Mouse (Mus musculus) embryonic facial prominence, embryonic 10.5 days (tissue): ENCODE results near the gene Olfr315. TPM values are rescaled to one million over a fixed set of nuclear protein-coding genes. Genes with fewer than 3 reads are reported as not detected.
"Not testable (repeated sequence)": the region's sequence is repeated elsewhere in the genome, so short reads cannot be mapped to it uniquely, and the experiment has no call there.

Experiments
- DNase-seq: peaks from one replicate; pipeline ENCODE4 v3.0.0-alpha.2; 2017; ENCODE audit warnings: low spot score
- H3K27ac ChIP-seq: fragments of 300-500 bp; sonication (generic); replicated peaks from 2 replicates; pipeline ENCODE4 v1.5.1; 2016; ENCODE audit warnings: mild to moderate bottlenecking
- H3K27me3 ChIP-seq: fragments of 300-500 bp; sonication (generic); replicated peaks from 2 replicates; pipeline ENCODE4 v1.6.1; 2016; ENCODE audit warnings: low read depth, mild to moderate bottlenecking; ENCODE audit not compliant: poor library complexity, severe bottlenecking
- H3K36me3 ChIP-seq: fragments of 300-500 bp; sonication (generic); replicated peaks from 2 replicates; pipeline ENCODE4 v1.6.1; 2016; ENCODE audit warnings: mild to moderate bottlenecking, moderate library complexity
- H3K4me1 ChIP-seq: fragments of 300-500 bp; sonication (generic); 2 replicates; pipeline ENCODE4 v1.6.1; 2016
- H3K4me3 ChIP-seq: fragments of 300-500 bp; sonication (generic); 2 replicates; pipeline ENCODE4 v1.5.1; 2016; ENCODE audit warnings: mild to moderate bottlenecking, moderate library complexity
- H3K9me3 ChIP-seq: fragments of 300-500 bp; sonication (generic); 2 replicates; pipeline ENCODE4 v1.6.1; 2016; ENCODE audit warnings: mild to moderate bottlenecking
- WGBS: fragments of 180-500 bp; shearing (Covaris S2); methylation state at CpG from one replicate; pipeline ENCODE4 v1.1.7; 2016; 5-methylcytosine and 5-hydroxymethylcytosine counted together
- polyA plus RNA-seq: library from polyadenylated mRNA; unstranded; fragments of >200 nt; fragmentation: Nextera tagmentation; extraction: Ambion mirVana; gene quantifications from 2 replicates; pipeline ENCODE4 v1.2.1, GENCODE M21; 2016

The Olfr315 gene
- not detected in 2 replicates for polyA plus RNA-seq

GRCm38 (mm10) chr11:58772888-58773287 is at the start of gene Olfr315:
TSS of gene Olfr315 (plus strand) at chr11:58773188.
- H3K4me1 ChIP-seq: no peaks in the 10 kb centered on the region
- H3K27ac ChIP-seq: no peak within 1 kb of the TSS
- DNase-seq: no peak
- no peaks in the 10 kb centered on the region for H3K27me3 ChIP-seq
- no peaks in the 10 kb centered on the region for H3K36me3 ChIP-seq
- H3K4me3 ChIP-seq: no peak within 1 kb of the TSS
- H3K9me3 ChIP-seq: no peaks in the 10 kb centered on the region

- Histone ChIP-seq H3K9me3 (no peaks in the 10 kb centered on the region), H3K4me3 (no peak within 1 kb of the TSS), H3K36me3 (no peaks in the 10 kb centered on the region), H3K4me1 (no peaks in the 10 kb centered on the region), H3K27ac (no peak within 1 kb of the TSS), H3K27me3 (no peaks in the 10 kb centered on the region)
- DNase-seq: no peak
Observed at GRCm38 (mm10) chr11:58723914-58724313, 49.1 kb upstream of the Olfr315 start, which contains the start of gene Olfr318. TSS of gene Olfr318 (minus strand) at chr11:58724014.

- H3K4me1 ChIP-seq, H3K27me3 ChIP-seq, H3K36me3 ChIP-seq, H3K9me3 ChIP-seq, DNase-seq, H3K4me3 ChIP-seq, H3K27ac ChIP-seq: not testable (repeated sequence)
- 84% methylated on average over 6 of the region's 6 CpGs for WGBS
Observed at GRCm38 (mm10) chr11:58727896-58728650, 44.9 kb upstream of the Olfr315 start.

- 71% methylated on average over 3 of the region's 3 CpGs for WGBS
- Histone ChIP-seq H3K27ac (no peak overlapping the region), H3K27me3 (no peaks in the 10 kb centered on the region), H3K36me3 (no peaks in the 10 kb centered on the region), H3K4me3 (no peak overlapping the region), H3K9me3 (no peaks in the 10 kb centered on the region), H3K4me1 (no peaks in the 10 kb centered on the region)
- no peak for DNase-seq
Observed at GRCm38 (mm10) chr11:58733372-58733771, 39.6 kb upstream of the Olfr315 start.

GRCm38 (mm10) chr11:58738792-58739262 is 34.2 kb upstream of the Olfr315 start, which contains the start of gene Olfr317:
TSS of gene Olfr317 (minus strand) at chr11:58739212.
- no peak for DNase-seq
- H3K4me3 ChIP-seq: no peak within 1 kb of the TSS
- no peaks in the 10 kb centered on the region for H3K4me1 ChIP-seq
- no peaks in the 10 kb centered on the region for H3K36me3 ChIP-seq
- WGBS: 75% methylated on average over 4 of the region's 4 CpGs
- H3K27me3 ChIP-seq: no peaks in the 10 kb centered on the region
- no peak within 1 kb of the TSS for H3K27ac ChIP-seq
- no peaks in the 10 kb centered on the region for H3K9me3 ChIP-seq

- WGBS: 80% methylated on average over 18 of the region's 18 CpGs
- DNase-seq, H3K27ac ChIP-seq, H3K27me3 ChIP-seq, H3K4me3 ChIP-seq, H3K36me3 ChIP-seq, H3K4me1 ChIP-seq, H3K9me3 ChIP-seq: not testable (repeated sequence)
Observed at GRCm38 (mm10) chr11:58751096-58751495, 21.9 kb upstream of the Olfr315 start.

GRCm38 (mm10) chr11:58752434-58752833 is 20.6 kb upstream of the Olfr315 start, which contains the start of gene Olfr316:
TSS of gene Olfr316 (plus strand) at chr11:58752734.
- no peak for DNase-seq
- 92% methylated on average over 2 of the region's 2 CpGs for WGBS

GRCm38 (mm10) chr11:58782480-58783089 is 9.6 kb downstream of the Olfr315 start, which contains the start of gene Olfr314:
TSS of gene Olfr314 (plus strand) at chr11:58782952.
- H3K4me1 ChIP-seq: no peaks in the 10 kb centered on the region
- no peak within 1 kb of the TSS for H3K27ac ChIP-seq
- DNase-seq: no peak
- H3K36me3 ChIP-seq: no peaks in the 10 kb centered on the region
- H3K4me3 ChIP-seq: no peak within 1 kb of the TSS
- 84% methylated on average over 6 of the region's 6 CpGs for WGBS
- H3K9me3 ChIP-seq: no peaks in the 10 kb centered on the region
- H3K27me3 ChIP-seq: no peaks in the 10 kb centered on the region

More at GRCm38 (mm10) chr11:58752434-58752833, 20.6 kb upstream of the Olfr315 start, which contains the start of gene Olfr316:
- Histone ChIP-seq H3K9me3 (no peaks in the 10 kb centered on the region), H3K27me3 (no peaks in the 10 kb centered on the region), H3K4me3 (no peak within 1 kb of the TSS), H3K27ac (no peak within 1 kb of the TSS), H3K4me1 (no peaks in the 10 kb centered on the region), H3K36me3 (no peaks in the 10 kb centered on the region)

- Histone ChIP-seq H3K27me3 (no peaks in the 10 kb centered on the region), H3K4me3 (no peak overlapping the region), H3K27ac (no peak overlapping the region), H3K36me3 (no peaks in the 10 kb centered on the region), H3K9me3 (no peaks in the 10 kb centered on the region), H3K4me1 (no peaks in the 10 kb centered on the region)
- no peak for DNase-seq
- 84% methylated on average over 2 of the region's 2 CpGs for WGBS
Observed at GRCm38 (mm10) chr11:58784182-58784581, 11.2 kb downstream of the Olfr315 start.

GRCm38 (mm10) chr11:58787651-58788050 is 14.7 kb downstream of the Olfr315 start:
- 89% methylated on average over 10 of the region's 10 CpGs for WGBS
- no peak for DNase-seq
- H3K4me1 ChIP-seq: no peaks in the 10 kb centered on the region
- H3K36me3 ChIP-seq: no peaks in the 10 kb centered on the region
- H3K9me3 ChIP-seq: no peaks in the 10 kb centered on the region
- H3K27me3 ChIP-seq: no peaks in the 10 kb centered on the region
- no peak overlapping the region for H3K27ac ChIP-seq
- no peak overlapping the region for H3K4me3 ChIP-seq

- no peaks in the 10 kb centered on the region for H3K27me3 ChIP-seq
- DNase-seq: no peak
- H3K4me1 ChIP-seq: no peaks in the 10 kb centered on the region
- no peak overlapping the region for H3K27ac ChIP-seq
- H3K4me3 ChIP-seq: no peak overlapping the region
- H3K9me3 ChIP-seq: no peaks in the 10 kb centered on the region
- H3K36me3 ChIP-seq: no peaks in the 10 kb centered on the region
- 84% methylated on average over 8 of the region's 8 CpGs for WGBS
Observed at GRCm38 (mm10) chr11:58788346-58788745, 15.4 kb downstream of the Olfr315 start.

GRCm38 (mm10) chr11:58789532-58789931 is 16.5 kb downstream of the Olfr315 start:
- WGBS: 33% methylated on average over 3 of the region's 3 CpGs
- no peak for DNase-seq

GRCm38 (mm10) chr11:58790053-58790452 is 17.1 kb downstream of the Olfr315 start:
- Histone ChIP-seq H3K4me3 (no peak overlapping the region), H3K27me3 (no peaks in the 10 kb centered on the region), H3K9me3 (no peaks in the 10 kb centered on the region), H3K27ac (no peak overlapping the region), H3K36me3 (no peaks in the 10 kb centered on the region), H3K4me1 (no peaks in the 10 kb centered on the region)
- DNase-seq: no peak
- WGBS: 59% methylated on average over 2 of the region's 2 CpGs

More at GRCm38 (mm10) chr11:58789532-58789931, 16.5 kb downstream of the Olfr315 start:
- Histone ChIP-seq H3K9me3 (no peaks in the 10 kb centered on the region), H3K27ac (no peak overlapping the region), H3K4me3 (no peak overlapping the region), H3K27me3 (no peaks in the 10 kb centered on the region), H3K36me3 (no peaks in the 10 kb centered on the region), H3K4me1 (no peaks in the 10 kb centered on the region)
